Comparison of ENCODE assay signal across 17 mouse cellular contexts in genomic region chr3:117791951-117792350, GRCm38 (mm10).
"Had no signal": no experiment of that assay in that cellular context is flagged by ENCODE, and none has a peak within 500 bp of the region (broad histone marks: within the 10 kb centered on the region; RNA-seq: fewer than 3 reads in every experiment).

No protein-coding gene starts in this region.

- H3K27ac ChIP-seq: midbrain, embryonic 10.5 days; midbrain, embryonic 12.5 days; neural tube, embryonic 13.5 days; neural tube, embryonic 15.5 days had no signal

- H3K9ac ChIP-seq: lung, embryonic 14.5 days; midbrain, embryonic 12.5 days; neural tube, embryonic 13.5 days; neural tube, embryonic 15.5 days had no signal

- DNase-seq: lung, embryonic 14.5 days; lung, postnatal 10 days; lung, postnatal 4 days; midbrain, embryonic 14.5 days; right cerebral cortex, adult 18-20 months; right cerebral cortex, postnatal 25 days; right cerebral cortex, postnatal 4 days; spleen, adult 18-20 months; thymus, adult 18-20 months; thymus, postnatal 14 days; thymus, postnatal 36 days had no signal

- ATAC-seq: midbrain, embryonic 16.5 days had no signal

- H3K9me3 ChIP-seq: midbrain, embryonic 10.5 days; midbrain, embryonic 12.5 days; neural tube, embryonic 13.5 days; neural tube, embryonic 15.5 days had no signal

- H3K4me3 ChIP-seq: midbrain, embryonic 10.5 days; midbrain, embryonic 12.5 days; myocyte; neural tube, embryonic 13.5 days; neural tube, embryonic 15.5 days had no signal

- H3K4me2 ChIP-seq: lung, embryonic 14.5 days; midbrain, embryonic 12.5 days; neural tube, embryonic 13.5 days; neural tube, embryonic 15.5 days had no signal

- H3K4me1 ChIP-seq: midbrain, embryonic 12.5 days; neural tube, embryonic 13.5 days had no signal

- H3K27me3 ChIP-seq: midbrain, embryonic 12.5 days; neural tube, embryonic 13.5 days; neural tube, embryonic 15.5 days had no signal

- H3K36me3 ChIP-seq: midbrain, embryonic 10.5 days; midbrain, embryonic 12.5 days; neural tube, embryonic 13.5 days; neural tube, embryonic 15.5 days had no signal
